Mouse (Mus musculus): ENCODE data around the gene Olfr1212. TPM values are rescaled to one million over a fixed set of nuclear protein-coding genes. Genes with fewer than 3 reads are reported as not detected.

Olfr1212 gene
- not detected for total RNA-seq (2023)

GRCm38 (mm10) chr2:88953669-88954068 is at the start of gene Olfr1212:
TSS of gene Olfr1212 (plus strand) at chr2:88953969.

DNA sequence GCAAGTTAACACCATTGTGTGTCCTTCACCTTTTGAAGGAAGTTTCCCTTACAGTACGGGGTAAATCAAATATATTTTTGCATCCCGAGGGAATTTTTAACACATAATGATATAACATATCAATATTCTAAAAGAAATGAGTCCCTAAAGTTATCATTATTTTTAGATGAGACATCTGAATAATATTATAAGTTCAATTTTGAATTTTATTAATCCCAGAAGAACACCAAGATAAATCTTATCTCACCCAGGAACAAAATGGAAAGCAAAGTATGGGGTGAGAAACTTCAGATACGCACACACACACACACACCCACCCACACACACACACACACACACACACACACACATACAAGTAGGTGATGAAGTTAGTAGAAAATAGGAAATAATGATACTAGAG is 38.7 kb upstream of the Olfr1212 start, which contains the start of gene Olfr1209:
Gene Olfr1209 (minus strand): TSS at position 101 of the 400 bp plus-strand sequence.

DNA sequence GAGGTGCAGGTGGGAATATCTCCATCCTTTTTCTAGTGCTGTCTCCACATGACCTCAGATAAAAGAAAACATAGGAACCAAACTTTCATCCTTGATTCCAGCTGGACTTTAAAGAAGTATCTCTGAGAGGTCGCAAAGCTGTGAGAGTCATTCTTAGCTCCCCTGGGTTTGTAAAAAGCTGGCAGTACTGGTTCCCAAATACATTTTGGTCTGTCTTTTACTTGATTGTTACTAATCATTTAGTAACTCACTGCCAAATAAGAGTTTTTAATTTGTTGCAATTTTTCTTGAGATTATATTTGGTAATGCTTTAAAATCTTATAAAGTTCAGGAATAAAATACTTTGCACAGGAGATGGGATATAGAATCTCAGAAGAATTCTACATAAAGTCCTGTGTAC is 15.8 kb upstream of the Olfr1212 start, which contains the start of gene Olfr1211:
Gene Olfr1211 (minus strand): TSS at position 101 of the 400 bp plus-strand sequence.

DNA sequence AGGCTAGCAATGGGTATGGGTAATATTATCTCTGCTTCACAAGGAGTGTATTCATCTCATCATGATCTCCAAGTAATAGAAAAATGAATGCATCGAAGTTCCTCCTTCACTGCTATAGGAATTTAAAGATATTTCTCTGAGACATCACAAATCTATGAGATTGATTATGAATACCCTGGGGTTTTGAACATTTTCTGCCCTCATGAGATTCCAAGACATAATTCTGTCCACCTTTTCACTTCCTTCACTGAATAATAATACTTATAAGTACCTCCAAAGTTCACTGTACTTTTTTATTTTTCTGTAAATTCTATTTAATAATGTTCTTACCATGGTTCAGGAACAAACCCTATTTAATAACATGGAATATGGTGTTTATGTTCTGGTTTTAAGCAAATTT is 26.4 kb downstream of the Olfr1212 start, which contains the start of gene Gm13762:
Gene Gm13762 (minus strand): TSS at position 101 of the 400 bp plus-strand sequence.

DNA sequence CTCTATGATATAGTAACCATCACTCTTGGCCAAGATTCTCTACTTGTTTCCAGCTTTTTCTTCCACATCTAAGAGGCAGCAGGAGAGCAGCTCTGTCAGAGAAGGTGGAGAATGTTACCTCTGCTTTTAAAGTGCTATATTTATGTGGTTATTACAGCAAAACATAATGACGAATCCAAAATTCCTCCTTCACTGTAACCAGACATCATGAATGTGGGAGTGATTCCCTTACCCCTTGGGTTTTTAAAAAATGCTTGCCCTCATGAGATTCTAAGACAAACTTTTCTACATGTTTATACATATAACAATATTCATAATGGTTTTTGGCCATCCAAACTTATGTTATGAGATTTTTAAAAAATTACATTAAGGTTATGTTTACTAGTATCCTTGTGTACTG is 38.8 kb downstream of the Olfr1212 start, which contains the start of gene Olfr1214:
Gene Olfr1214 (minus strand): TSS at position 101 of the 400 bp plus-strand sequence.

DNA sequence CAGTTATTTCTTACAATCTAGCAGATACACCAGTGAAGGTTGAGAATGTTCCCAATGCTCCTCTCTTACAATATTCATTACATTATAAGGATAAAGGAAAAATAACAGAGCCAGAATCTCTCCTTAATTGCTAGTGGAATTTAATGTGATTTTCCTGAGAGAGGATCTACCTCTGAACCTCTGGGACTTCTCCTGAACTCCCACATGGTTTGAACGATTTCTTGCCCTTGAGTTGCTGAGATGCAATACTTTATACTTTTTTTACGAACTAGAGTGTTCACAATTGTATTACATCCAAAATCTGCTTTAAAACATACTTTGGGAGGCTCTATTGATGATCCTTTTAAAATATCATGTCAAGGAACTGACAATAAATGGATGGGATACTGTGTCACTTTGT is 53.1 kb downstream of the Olfr1212 start, which contains the start of gene Olfr1215:
Gene Olfr1215 (minus strand): TSS at position 101 of the 400 bp plus-strand sequence.

Other genes with a start within 250 kb of the Olfr1212 start
- gene Olfr1196, start 249.4 kb upstream of the Olfr1212 start, total RNA-seq (2023): not detected
- gene Olfr1197, start 221.6 kb upstream of the Olfr1212 start, total RNA-seq (2023): not detected
- not detected for gene Olfr1198, start 202.6 kb upstream of the Olfr1212 start, total RNA-seq (2023)
- not detected for gene Olfr1199, start 193.5 kb upstream of the Olfr1212 start, total RNA-seq (2023)
- not detected for gene Olfr1200, start 183.5 kb upstream of the Olfr1212 start, total RNA-seq (2023)
- gene Olfr1201, start 160.9 kb upstream of the Olfr1212 start, total RNA-seq (2023): not detected
- not detected for gene Olfr1202, start 139.5 kb upstream of the Olfr1212 start, total RNA-seq (2023)
- not detected for gene Olfr1205, start 124.2 kb upstream of the Olfr1212 start, total RNA-seq (2023)
- gene Olfr1204, start 104.7 kb upstream of the Olfr1212 start, total RNA-seq (2023): not detected
- not detected for gene Olfr1206, start 90.7 kb upstream of the Olfr1212 start, total RNA-seq (2023)
- not detected for gene Olfr1208, start 51.7 kb upstream of the Olfr1212 start, total RNA-seq (2023)
- gene Olfr1209, start 38.8 kb upstream of the Olfr1212 start, total RNA-seq (2023): not detected
- gene Olfr1211, start 15.9 kb upstream of the Olfr1212 start, total RNA-seq (2023): not detected
- not detected for gene Gm13762, start 26.3 kb downstream of the Olfr1212 start, total RNA-seq (2023)
- gene Olfr1214, start 38.7 kb downstream of the Olfr1212 start, total RNA-seq (2023): not detected
- gene Olfr1215, start 53.0 kb downstream of the Olfr1212 start, total RNA-seq (2023): not detected
- not detected for gene Olfr1216, start 64.4 kb downstream of the Olfr1212 start, total RNA-seq (2023)
- not detected for gene Olfr1217, start 78.1 kb downstream of the Olfr1212 start, total RNA-seq (2023)
- not detected for gene Olfr1218, start 107.2 kb downstream of the Olfr1212 start, total RNA-seq (2023)
- gene Olfr1219, start 129.5 kb downstream of the Olfr1212 start, total RNA-seq (2023): not detected
- gene Olfr1220, start 152.9 kb downstream of the Olfr1212 start, total RNA-seq (2023): not detected
- not detected for gene Olfr1221, start 163.3 kb downstream of the Olfr1212 start, total RNA-seq (2023)
- not detected for gene Olfr1222, start 179.1 kb downstream of the Olfr1212 start, total RNA-seq (2023)
- not detected for gene Olfr1223, start 197.6 kb downstream of the Olfr1212 start, total RNA-seq (2023)
- gene Olfr1224-ps1, start 210.1 kb downstream of the Olfr1212 start, total RNA-seq (2023): not detected
- not detected for gene Olfr1225, start 220.7 kb downstream of the Olfr1212 start, total RNA-seq (2023)
- not detected for gene Olfr1226, start 246.1 kb downstream of the Olfr1212 start, total RNA-seq (2023)

All from neutrophil, adult 83 days (primary cell).